Mouse (Mus musculus) cerebellum, adult 8-10 months (tissue): ENCODE data around the gene Ephb3.
A peak's percentile ranks its signal among the peaks of the same experiment; 100 is the strongest.

Experiments used
- DNase-seq: peaks from one replicate; pipeline ENCODE4 v3.0.0; 2022

Gene Ephb3

GRCm38 (mm10) chr16:21208001-21208565 is 3.5 kb downstream of the Ephb3 start:
- DNase-seq, result no peak

GRCm38 (mm10) chr16:21209290-21209689 is 4.7 kb downstream of the Ephb3 start:
- DNase-seq, result no peak

- DNase-seq, result no peak
These were observed 5.6 kb downstream of the Ephb3 start for GRCm38 (mm10) chr16:21210204-21210603.

- peak; percentile 36 for DNase-seq
These were observed 6.2 kb downstream of the Ephb3 start for GRCm38 (mm10) chr16:21210667-21211338.

- DNase-seq, result no peak
These were observed 6.9 kb downstream of the Ephb3 start for GRCm38 (mm10) chr16:21211501-21211900.

- no peak for DNase-seq
These were observed 7.8 kb downstream of the Ephb3 start for GRCm38 (mm10) chr16:21212369-21212768.

- DNase-seq, result no peak
These were observed 9.4 kb downstream of the Ephb3 start for GRCm38 (mm10) chr16:21213939-21214338.

- DNase-seq, result no peak
These were observed 10.2 kb downstream of the Ephb3 start for GRCm38 (mm10) chr16:21214803-21215202.

- no peak for DNase-seq
These were observed 11.5 kb downstream of the Ephb3 start for GRCm38 (mm10) chr16:21216047-21216446.

- no peak for DNase-seq
These were observed 12.7 kb downstream of the Ephb3 start for GRCm38 (mm10) chr16:21217233-21217632.

- no peak for DNase-seq
These were observed 15.1 kb downstream of the Ephb3 start for GRCm38 (mm10) chr16:21219656-21220055.

GRCm38 (mm10) chr16:21223038-21223437 is 18.5 kb downstream of the Ephb3 start:
- DNase-seq, result no peak

GRCm38 (mm10) chr16:21224648-21225240 is 20.2 kb downstream of the Ephb3 start:
- DNase-seq, result no peak

- no peak for DNase-seq
These were observed 22.1 kb downstream of the Ephb3 start for GRCm38 (mm10) chr16:21226629-21227028.

- DNase-seq, result no peak
These were observed 30.6 kb downstream of the Ephb3 start for GRCm38 (mm10) chr16:21235135-21235534.

GRCm38 (mm10) chr16:21238722-21239121 is 34.2 kb downstream of the Ephb3 start:
- DNase-seq, result no peak

GRCm38 (mm10) chr16:21240547-21240946 is 36.0 kb downstream of the Ephb3 start:
- no peak for DNase-seq

GRCm38 (mm10) chr16:21241030-21241429 is 36.5 kb downstream of the Ephb3 start:
- DNase-seq, result no peak

GRCm38 (mm10) chr16:21242946-21243345 is 38.4 kb downstream of the Ephb3 start:
- DNase-seq, result no peak

GRCm38 (mm10) chr16:21244803-21245202 is 40.2 kb downstream of the Ephb3 start:
- no peak for DNase-seq

GRCm38 (mm10) chr16:21245387-21245786 is 40.8 kb downstream of the Ephb3 start:
- DNase-seq, result no peak

- peak; percentile 54 for DNase-seq
These were observed 41.4 kb downstream of the Ephb3 start for GRCm38 (mm10) chr16:21245931-21246390.

GRCm38 (mm10) chr16:21246391-21247036 is 42.0 kb downstream of the Ephb3 start:
- DNase-seq, result no peak

- DNase-seq, result no peak
These were observed 42.5 kb downstream of the Ephb3 start for GRCm38 (mm10) chr16:21247037-21247432.
